Mouse (Mus musculus): ENCODE results near the gene Hdac8.

GRCm38 (mm10) chrX:102251221-102251936 lies 253.8 kb downstream of the Hdac8 start:
- TF ChIP-seq POLR2A (IDR thresholded peaks at IDR 0.05; ENCODE audit: extremely low read depth, insufficient read depth, low read length): no peak
- no peak for TF ChIP-seq CTCF (IDR thresholded peaks at IDR 0.05; ENCODE audit: low read depth, low read length)

All from liver, adult 2 months (tissue).